15 mouse cellular contexts compared by ENCODE assay signal in genomic region chr7:132344606-132345005, GRCm38 (mm10).
"Had no signal": no experiment of that assay in that cellular context is flagged by ENCODE, and none has a peak within 500 bp of the region (broad histone marks: within the 10 kb centered on the region; RNA-seq: fewer than 3 reads in every experiment).

No protein-coding gene starts in this region.

- H3K4me3 ChIP-seq: left cerebral cortex, adult 2 months; limb, embryonic 15.5 days; midbrain, embryonic 10.5 days; neural tube, embryonic 12.5 days had no signal

- H3K27ac ChIP-seq: left cerebral cortex, adult 2 months; limb, embryonic 15.5 days; liver, embryonic 14.5 days; neural tube, embryonic 12.5 days had no signal

- H3K27me3 ChIP-seq: limb, embryonic 15.5 days; neural tube, embryonic 12.5 days had no signal

- DNase-seq: kidney, adult 8-10 months; kidney, postnatal 25 days; lung, embryonic 14.5 days; lung, postnatal 4 days; midbrain, embryonic 14.5 days; retina, postnatal 1 day; right cerebral cortex, postnatal 4 days; spleen, adult 18-20 months; thymus, adult 2 months; thymus, postnatal 25 days had no signal

- H3K36me3 ChIP-seq: limb, embryonic 15.5 days; midbrain, embryonic 10.5 days; neural tube, embryonic 12.5 days had no signal

- H3K9me3 ChIP-seq: limb, embryonic 15.5 days; midbrain, embryonic 10.5 days; neural tube, embryonic 12.5 days had no signal

- H3K9ac ChIP-seq: limb, embryonic 15.5 days; liver, embryonic 14.5 days; lung, embryonic 14.5 days; neural tube, embryonic 12.5 days had no signal

- H3K4me2 ChIP-seq: limb, embryonic 15.5 days; lung, embryonic 14.5 days; neural tube, embryonic 12.5 days had no signal
